Mouse (Mus musculus): ENCODE measurements around the gene Hspd1. TPM values are rescaled to one million over a fixed set of nuclear protein-coding genes. Genes with fewer than 3 reads are reported as not detected.

Hspd1 gene
- polyA plus RNA-seq, 1 experiment from 2014 or later = 230 TPM

- Histone ChIP-seq H3K9me3 (ENCODE audit: control insufficient read depth, low read length) (no peaks in the 10 kb centered on the region), H3K4me2 (ENCODE audit: low read depth, low read length) (no peak overlapping the region), H3K27me3 (ENCODE audit: control insufficient read depth, insufficient read depth, low read length) (no peaks in the 10 kb centered on the region; the same call in 1 of the 2 replicates), H3K27ac (ENCODE audit: low read depth, low read length) (no peak overlapping the region), H3K4me3 (ENCODE audit: low read depth, low read length) (no peak overlapping the region), H3K36me3 (ENCODE audit: control insufficient read depth, insufficient read depth, low read length) (no peaks in the 10 kb centered on the region), H3K9ac (replicated peaks; ENCODE audit: low read depth, low read length) (no peak overlapping the region), H3K4me1 (ENCODE audit: control insufficient read depth, insufficient read depth, low read length) (no peaks in the 10 kb centered on the region)
- ATAC-seq (ENCODE audit: low read depth) = no peak
These were observed 56.8 kb downstream of the Hspd1 start for GRCm38 (mm10) chr1:55031026-55031779.

DNA sequence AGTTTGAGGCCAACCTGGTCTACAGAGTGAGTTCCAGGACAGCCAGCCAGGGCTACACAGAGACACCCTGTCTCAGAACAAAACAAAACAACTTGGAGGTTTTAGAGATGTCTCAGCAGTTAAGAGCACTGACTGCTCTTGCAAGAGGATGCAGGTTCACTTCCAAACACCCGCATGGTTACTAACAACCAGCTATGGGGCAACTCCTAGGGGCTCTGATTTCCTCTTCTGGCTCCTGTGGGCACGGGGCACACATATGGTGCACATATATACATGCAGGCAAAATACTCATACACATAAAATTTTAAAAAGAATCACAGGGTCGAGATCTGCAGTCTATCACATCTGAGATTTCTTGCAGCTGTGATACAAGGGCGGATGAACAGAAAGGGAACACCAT, 58.6 kb downstream of the Hspd1 start:
- ATAC-seq (ENCODE audit: low read depth) = no peak
- Histone ChIP-seq H3K4me1 (ENCODE audit: control insufficient read depth, insufficient read depth, low read length) (peaks cover 8% of the 10 kb centered on the region), H3K9ac (replicated peaks; ENCODE audit: low read depth, low read length) (no peak overlapping the region), H3K36me3 (ENCODE audit: control insufficient read depth, insufficient read depth, low read length) (no peaks in the 10 kb centered on the region), H3K27me3 (ENCODE audit: control insufficient read depth, insufficient read depth, low read length) (no peaks in the 10 kb centered on the region; the same call in 1 of the 2 replicates), H3K27ac (ENCODE audit: low read depth, low read length) (no peak overlapping the region), H3K4me3 (ENCODE audit: low read depth, low read length) (no peak overlapping the region), H3K4me2 (ENCODE audit: low read depth, low read length) (no peak overlapping the region), H3K9me3 (ENCODE audit: control insufficient read depth, low read length) (no peaks in the 10 kb centered on the region)
- WGBS = 80% methylated on average over 4 of the region's 4 CpGs

DNA sequence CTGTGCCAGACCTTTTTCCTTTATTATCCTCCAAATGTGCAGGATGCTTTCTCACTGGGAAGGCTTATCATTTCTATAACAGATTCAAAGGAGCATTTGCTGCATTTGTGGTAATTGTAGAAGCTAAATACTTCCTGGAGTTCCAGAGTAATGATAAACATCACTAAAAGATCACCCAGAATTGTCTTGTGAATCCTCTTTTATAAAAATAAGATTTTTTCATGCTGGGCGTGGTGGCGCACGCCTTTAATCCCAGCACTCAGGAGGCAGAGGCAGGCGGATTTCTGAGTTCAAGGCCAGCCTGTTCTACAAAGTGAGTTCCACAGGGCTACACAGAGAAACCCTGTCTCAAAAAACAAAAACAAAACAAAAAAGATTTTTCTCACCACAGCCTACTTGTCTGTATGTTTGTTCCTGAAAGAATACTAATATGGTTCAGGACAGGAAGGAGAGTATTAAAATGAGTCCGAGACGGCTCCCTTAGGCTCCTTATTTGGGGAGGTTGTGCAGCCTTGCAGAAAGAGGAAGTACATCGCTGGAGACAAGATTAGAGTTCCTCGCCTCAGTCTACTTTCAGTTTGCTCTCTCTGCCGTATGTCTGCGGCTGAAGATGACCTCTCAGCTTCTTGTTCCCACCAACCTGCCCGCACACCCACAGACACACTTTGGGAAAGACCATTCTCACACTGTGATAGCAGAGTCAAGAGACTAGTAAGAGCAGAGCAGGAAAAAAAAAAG, 59.4 kb downstream of the Hspd1 start:
- WGBS = 89% methylated on average over 11 of the region's 11 CpGs
- Histone ChIP-seq H3K27me3 (ENCODE audit: control insufficient read depth, insufficient read depth, low read length) (no peaks in the 10 kb centered on the region; the same call in 1 of the 2 replicates), H3K4me2 (ENCODE audit: low read depth, low read length) (no peak overlapping the region)

GRCm38 (mm10) chr1:55027966-55028365, 60.1 kb downstream of the Hspd1 start:
- Histone ChIP-seq H3K27ac (ENCODE audit: low read depth, low read length) (no peak overlapping the region), H3K9ac (replicated peaks; ENCODE audit: low read depth, low read length) (no peak overlapping the region), H3K36me3 (ENCODE audit: control insufficient read depth, insufficient read depth, low read length) (no peaks in the 10 kb centered on the region), H3K4me3 (ENCODE audit: low read depth, low read length) (peak overlapping the region; percentile 100; the same call in 1 of the 2 replicates), H3K9me3 (ENCODE audit: control insufficient read depth, low read length) (no peaks in the 10 kb centered on the region), H3K4me2 (ENCODE audit: low read depth, low read length) (peak overlapping the region; percentile 44), H3K4me1 (ENCODE audit: control insufficient read depth, insufficient read depth, low read length) (peaks cover 8% of the 10 kb centered on the region), H3K27me3 (ENCODE audit: control insufficient read depth, insufficient read depth, low read length) (no peaks in the 10 kb centered on the region; the same call in 1 of the 2 replicates)
- WGBS = 80% methylated on average over 1 of the region's 1 CpGs
- ATAC-seq (ENCODE audit: low read depth) = peak; percentile 1; the same call in 1 of the 2 replicates

More for the DNA sequence above, 59.4 kb downstream of the Hspd1 start:
- no peak overlapping the region for H3K27ac ChIP-seq (ENCODE audit: low read depth, low read length)
- no peak overlapping the region for H3K4me3 ChIP-seq (ENCODE audit: low read depth, low read length)
- no peaks in the 10 kb centered on the region for H3K36me3 ChIP-seq (ENCODE audit: control insufficient read depth, insufficient read depth, low read length)
- H3K9me3 ChIP-seq (ENCODE audit: control insufficient read depth, low read length) = no peaks in the 10 kb centered on the region
- no peak for ATAC-seq (ENCODE audit: low read depth)
- H3K9ac ChIP-seq (replicated peaks; ENCODE audit: low read depth, low read length) = no peak overlapping the region
- peaks cover 8% of the 10 kb centered on the region for H3K4me1 ChIP-seq (ENCODE audit: control insufficient read depth, insufficient read depth, low read length)

Other genes with a start within 250 kb of the Hspd1 start
- 37.1 and 41.0 TPM in 2 replicates for gene Ankrd44, start 161.9 kb downstream of the Hspd1 start, polyA plus RNA-seq (2014; fragmentation: Nextera tagmentation; extraction: Ambion mirVana)
- gene Sf3b1, start 60.8 kb downstream of the Hspd1 start, polyA plus RNA-seq (2014; fragmentation: Nextera tagmentation; extraction: Ambion mirVana) = 332 and 341 TPM in 2 replicates
- gene Coq10b, start 35.5 kb downstream of the Hspd1 start, polyA plus RNA-seq (2014; fragmentation: Nextera tagmentation; extraction: Ambion mirVana) = 32.5 and 33.9 TPM in 2 replicates
- 245 and 250 TPM in 2 replicates for gene Hspe1, start 111 bp downstream of the Hspd1 start, polyA plus RNA-seq (2014; fragmentation: Nextera tagmentation; extraction: Ambion mirVana)
- 189 and 204 TPM in 2 replicates for gene Mob4, start 43.0 kb upstream of the Hspd1 start, polyA plus RNA-seq (2014; fragmentation: Nextera tagmentation; extraction: Ambion mirVana)
- gene Rftn2, start 138.5 kb upstream of the Hspd1 start, polyA plus RNA-seq (2014; fragmentation: Nextera tagmentation; extraction: Ambion mirVana) = 10.1 and 12.1 TPM in 2 replicates
- gene Mars2, start 148.9 kb upstream of the Hspd1 start, polyA plus RNA-seq (2014; fragmentation: Nextera tagmentation; extraction: Ambion mirVana) = 4.0 TPM in 2 replicates

Measured in neural tube, embryonic 14.5 days (tissue).